Mouse (Mus musculus): ENCODE measurements around the gene Dcpp1. TPM values are rescaled to one million over a fixed set of nuclear protein-coding genes. Genes with fewer than 3 reads are reported as not detected.
A peak's percentile ranks its signal among the peaks of the same experiment; 100 is the strongest.
"Not testable (repeated sequence)": the region's sequence is repeated elsewhere in the genome, so short reads cannot be mapped to it uniquely, and the experiment has no call there.

The Dcpp1 gene
- polyA plus RNA-seq, 1 experiment from 2014 or later, result not detected

- WGBS, result 80% methylated on average over 4 of the region's 4 CpGs
- 0 out of 2 replicates have a peak, but pooled peaks cover 2% of the 10 kb centered on the region for H3K27me3 ChIP-seq (ENCODE audit: insufficient read depth, poor library complexity, severe bottlenecking)
- DNase-seq (ENCODE audit: low spot score), result no peak
- H3K36me3 ChIP-seq, result no peaks in the 10 kb centered on the region
- no peaks in the 10 kb centered on the region for H3K4me1 ChIP-seq (replicated peaks)
- H3K27ac ChIP-seq, result no peak overlapping the region
- H3K4me3 ChIP-seq, result no peak overlapping the region
- H3K9me3 ChIP-seq, result 0 out of 2 replicates have a peak, but pooled peaks cover 4% of the 10 kb centered on the region
Observed at GRCm38 (mm10) chr17:23862926-23863325, 17.8 kb upstream of the Dcpp1 start.

- Histone ChIP-seq H3K27ac (no peak within 1 kb of the TSS), H3K4me3 (no peak within 1 kb of the TSS), H3K36me3 (no peaks in the 10 kb centered on the region), H3K27me3 (ENCODE audit: insufficient read depth, poor library complexity, severe bottlenecking) (no peaks in the 10 kb centered on the region), H3K4me1 (replicated peaks) (0 out of 2 replicates have a peak, but pooled peaks cover 4% of the 10 kb centered on the region), H3K9me3 (0 out of 2 replicates have a peak, but pooled peaks cover 4% of the 10 kb centered on the region)
- no peak for DNase-seq (ENCODE audit: low spot score)
- 83% methylated on average over 15 of the region's 15 CpGs for WGBS
Observed at GRCm38 (mm10) chr17:23867756-23868155, 12.9 kb upstream of the Dcpp1 start, which contains the start of gene Prss21. Gene Prss21, plus strand, starts transcription at chr17:23868056.

- no peak for DNase-seq (ENCODE audit: low spot score)
- Histone ChIP-seq H3K4me3 (no peak overlapping the region), H3K9me3 (0 out of 2 replicates have a peak, but pooled peaks cover 4% of the 10 kb centered on the region), H3K36me3 (no peaks in the 10 kb centered on the region), H3K27ac (no peak overlapping the region), H3K4me1 (replicated peaks) (0 out of 2 replicates have a peak, but pooled peaks cover 4% of the 10 kb centered on the region), H3K27me3 (ENCODE audit: insufficient read depth, poor library complexity, severe bottlenecking) (no peaks in the 10 kb centered on the region)
- 90% methylated on average over 11 of the region's 11 CpGs for WGBS
Observed at GRCm38 (mm10) chr17:23868513-23868912, 12.2 kb upstream of the Dcpp1 start.

GRCm38 (mm10) chr17:23873884-23874856, 6.5 kb upstream of the Dcpp1 start:
- H3K27me3 ChIP-seq (ENCODE audit: insufficient read depth, poor library complexity, severe bottlenecking), result no peaks in the 10 kb centered on the region
- H3K27ac ChIP-seq, result no peak overlapping the region
- no peaks in the 10 kb centered on the region for H3K9me3 ChIP-seq
- peak; percentile 69 for DNase-seq (ENCODE audit: low spot score)
- no peak overlapping the region for H3K4me3 ChIP-seq
- H3K4me1 ChIP-seq (replicated peaks), result peaks cover 7% of the 10 kb centered on the region; the same call in 1 of the 2 replicates
- WGBS, result 53% methylated on average over 8 of the region's 8 CpGs
- no peaks in the 10 kb centered on the region for H3K36me3 ChIP-seq

- no peak overlapping the region for H3K4me3 ChIP-seq
- peaks cover 2% of the 10 kb centered on the region; the same call in 1 of the 2 replicates for H3K4me1 ChIP-seq (replicated peaks)
- no peaks in the 10 kb centered on the region for H3K27me3 ChIP-seq (ENCODE audit: insufficient read depth, poor library complexity, severe bottlenecking)
- no peaks in the 10 kb centered on the region for H3K36me3 ChIP-seq
- no peak overlapping the region for H3K27ac ChIP-seq
- no peaks in the 10 kb centered on the region for H3K9me3 ChIP-seq
- no peak for DNase-seq (ENCODE audit: low spot score)
- WGBS, result 64% methylated on average over 3 of the region's 3 CpGs
Observed at GRCm38 (mm10) chr17:23876741-23877140, 3.9 kb upstream of the Dcpp1 start.

GRCm38 (mm10) chr17:23877166-23877565, 3.5 kb upstream of the Dcpp1 start:
- Histone ChIP-seq H3K36me3 (no peaks in the 10 kb centered on the region), H3K27me3 (ENCODE audit: insufficient read depth, poor library complexity, severe bottlenecking) (no peaks in the 10 kb centered on the region), H3K9me3 (no peaks in the 10 kb centered on the region), H3K4me1 (replicated peaks) (peaks cover 2% of the 10 kb centered on the region; the same call in 1 of the 2 replicates), H3K27ac (no peak overlapping the region), H3K4me3 (no peak overlapping the region)
- no peak for DNase-seq (ENCODE audit: low spot score)
- 83% methylated on average over 2 of the region's 2 CpGs for WGBS

GRCm38 (mm10) chr17:23917158-23917557, 36.5 kb downstream of the Dcpp1 start, which contains the start of gene Dcpp3:
Gene Dcpp3, plus strand, starts transcription at chr17:23917458.
- WGBS, result 81% methylated on average over 4 of the region's 4 CpGs
- H3K27me3 ChIP-seq (ENCODE audit: insufficient read depth, poor library complexity, severe bottlenecking); DNase-seq (ENCODE audit: low spot score); H3K36me3 ChIP-seq; H3K27ac ChIP-seq; H3K9me3 ChIP-seq; H3K4me1 ChIP-seq (replicated peaks); H3K4me3 ChIP-seq: not testable (repeated sequence)

GRCm38 (mm10) chr17:23924531-23925007, 43.9 kb downstream of the Dcpp1 start:
- under 1% methylated on average over 29 of the region's 29 CpGs for WGBS
- H3K4me3 ChIP-seq, result peak overlapping the region; percentile 63
- no peaks in the 10 kb centered on the region for H3K9me3 ChIP-seq

GRCm38 (mm10) chr17:23925090-23925493, 44.4 kb downstream of the Dcpp1 start:
- Histone ChIP-seq H3K27ac (peak overlapping the region; percentile 95), H3K9me3 (no peaks in the 10 kb centered on the region), H3K27me3 (ENCODE audit: insufficient read depth, poor library complexity, severe bottlenecking) (0 out of 2 replicates have a peak, but pooled peaks cover 3% of the 10 kb centered on the region), H3K4me1 (replicated peaks) (peaks cover 10% of the 10 kb centered on the region), H3K4me3 (peak overlapping the region; percentile 63), H3K36me3 (no peaks in the 10 kb centered on the region)
- peak; percentile 73 for DNase-seq (ENCODE audit: low spot score)
- WGBS, result under 1% methylated on average over 14 of the region's 14 CpGs

More at GRCm38 (mm10) chr17:23924531-23925007, 43.9 kb downstream of the Dcpp1 start:
- Histone ChIP-seq H3K36me3 (no peaks in the 10 kb centered on the region), H3K27ac (peak overlapping the region; percentile 95), H3K4me1 (replicated peaks) (peaks cover 10% of the 10 kb centered on the region), H3K27me3 (ENCODE audit: insufficient read depth, poor library complexity, severe bottlenecking) (0 out of 2 replicates have a peak, but pooled peaks cover 3% of the 10 kb centered on the region)
- DNase-seq (ENCODE audit: low spot score), result peak; percentile 95

GRCm38 (mm10) chr17:23931157-23931556, 50.5 kb downstream of the Dcpp1 start:
- DNase-seq (ENCODE audit: low spot score), result no peak
- Histone ChIP-seq H3K36me3 (no peaks in the 10 kb centered on the region), H3K27ac (no peak overlapping the region), H3K9me3 (no peaks in the 10 kb centered on the region), H3K4me1 (replicated peaks) (no peaks in the 10 kb centered on the region), H3K27me3 (ENCODE audit: insufficient read depth, poor library complexity, severe bottlenecking) (no peaks in the 10 kb centered on the region), H3K4me3 (no peak overlapping the region)
- 88% methylated on average over 5 of the region's 5 CpGs for WGBS
